Mouse (Mus musculus) T-helper 2 cell (primary cell): Measurements from ENCODE around the gene Cers5.
"Not testable (repeated sequence)": the region's sequence is repeated elsewhere in the genome, so short reads cannot be mapped to it uniquely, and the experiment has no call there.

Experiments used
- in situ Hi-C: fragments of 300-600 bp; cut with MboI, MseI; formaldehyde crosslinking; loops from one replicate; pipeline ENCODE4 v1.15.1; 2025; ENCODE audit warnings: high pct_unique_total_duplicates

Gene Cers5

GRCm38 (mm10) chr15:99710221-99711190 is 62.2 kb downstream of the Cers5 start:
- in situ Hi-C loops: no loop called here

- in situ Hi-C loops: no loop called here
These were observed 64.5 kb downstream of the Cers5 start for GRCm38 (mm10) chr15:99708176-99708575.

GRCm38 (mm10) chr15:99705440-99706048 is 67.1 kb downstream of the Cers5 start, which contains the start of gene Gm17349:
Gene Gm17349, minus strand, starts transcription at chr15:99705490.
- in situ Hi-C loops: no loop called here

- in situ Hi-C loops: no loop called here
These were observed 67.8 kb downstream of the Cers5 start for GRCm38 (mm10) chr15:99704881-99705280.

GRCm38 (mm10) chr15:99704041-99704681 is 68.5 kb downstream of the Cers5 start:
- in situ Hi-C loops: no loop called here

- in situ Hi-C loops: no loop called here
These were observed 69.0 kb downstream of the Cers5 start for GRCm38 (mm10) chr15:99703676-99704040.

- in situ Hi-C loops: no loop called here
These were observed 69.6 kb downstream of the Cers5 start for GRCm38 (mm10) chr15:99703104-99703503.

- in situ Hi-C loops: no loop called here
These were observed 70.4 kb downstream of the Cers5 start, which contains the start of gene Smarcd1 for GRCm38 (mm10) chr15:99701999-99702900. Gene Smarcd1, plus strand, starts transcription at chr15:99702129.

GRCm38 (mm10) chr15:99701640-99701998 is 71.1 kb downstream of the Cers5 start:
- in situ Hi-C loops: not testable (repeated sequence)

- in situ Hi-C loops: no loop called here
These were observed 72.2 kb downstream of the Cers5 start for GRCm38 (mm10) chr15:99700219-99701106.

GRCm38 (mm10) chr15:99699715-99700114 is 73.0 kb downstream of the Cers5 start:
- in situ Hi-C loops: no loop called here

- in situ Hi-C loops: no loop called here
These were observed 74.1 kb downstream of the Cers5 start for GRCm38 (mm10) chr15:99698533-99699085.

GRCm38 (mm10) chr15:99697309-99697708 is 75.4 kb downstream of the Cers5 start:
- in situ Hi-C loops: no loop called here

- in situ Hi-C loops: no loop called here
These were observed 80.7 kb downstream of the Cers5 start for GRCm38 (mm10) chr15:99691976-99692375.

- in situ Hi-C loops: no loop called here
These were observed 81.8 kb downstream of the Cers5 start for GRCm38 (mm10) chr15:99690924-99691323.

GRCm38 (mm10) chr15:99688712-99689111 is 84.0 kb downstream of the Cers5 start:
- in situ Hi-C loops: loop anchor here (10.0 kb wide), 1 partner anchor 1186 kb away; no protein-coding TSS in a partner anchor
